Mouse (Mus musculus): ENCODE data around the gene Ubc. TPM values are rescaled to one million over a fixed set of nuclear protein-coding genes. Genes with fewer than 3 reads are reported as not detected.

Gene Ubc
- polyA plus RNA-seq, 1 experiment from 2014 or later = 861 TPM

GRCm38 (mm10) chr5:125407910-125408575 is 18.0 kb upstream of the Ubc start:
- H3K4me3 ChIP-seq (ENCODE audit: control insufficient read depth in 1 of 2, insufficient read depth in 1 of 2, low read depth in 1 of 2, low read length in 2 of 2) = no peak overlapping the region
- WGBS = 69% methylated on average over 14 of the region's 14 CpGs
- H3K4me2 ChIP-seq (ENCODE audit: low read length) = peak overlapping the region; percentile 57; the same call in 1 of the 2 replicates

GRCm38 (mm10) chr5:125407020-125407830 is 17.2 kb upstream of the Ubc start:
- H3K27ac ChIP-seq (replicated peaks in 1 of 2; ENCODE audit: control insufficient read depth in 1 of 2, insufficient read depth in 1 of 2, low read depth in 2 of 2, low read length in 2 of 2) = peak overlapping the region in 1 of 2 experiments; percentile 98; a peak in 1 of 4 replicates
- 58% methylated on average over 13 of the region's 13 CpGs for WGBS
- H3K9me3 ChIP-seq (ENCODE audit: control insufficient read depth, low read length) = no peaks in the 10 kb centered on the region
- peaks cover 15 to 22% of the 10 kb centered on the region in 2 experiments for H3K4me1 ChIP-seq (ENCODE audit: control insufficient read depth in 2 of 2, insufficient read depth in 2 of 2, low read length in 2 of 2)
- H3K4me3 ChIP-seq (ENCODE audit: control insufficient read depth in 1 of 2, insufficient read depth in 1 of 2, low read depth in 1 of 2, low read length in 2 of 2) = peak overlapping the region; percentile 49 to 82
- no peak for ATAC-seq (ENCODE audit: insufficient number of reproducible peaks, insufficient read depth, low FRiP score, low read depth)
- H3K27me3 ChIP-seq (ENCODE audit: control insufficient read depth, insufficient read depth, low read length) = no peaks in the 10 kb centered on the region
- peak overlapping the region; percentile 86 for H3K4me2 ChIP-seq (ENCODE audit: low read length)
- peak overlapping the region; percentile 81 for H3K9ac ChIP-seq (ENCODE audit: low read length)
- no peaks in the 10 kb centered on the region for H3K36me3 ChIP-seq (ENCODE audit: control insufficient read depth, insufficient read depth, low read length)

More at GRCm38 (mm10) chr5:125407910-125408575, 18.0 kb upstream of the Ubc start:
- Histone ChIP-seq H3K36me3 (ENCODE audit: control insufficient read depth, insufficient read depth, low read length) (no peaks in the 10 kb centered on the region), H3K9ac (ENCODE audit: low read length) (no peak overlapping the region), H3K27me3 (ENCODE audit: control insufficient read depth, insufficient read depth, low read length) (no peaks in the 10 kb centered on the region), H3K9me3 (ENCODE audit: control insufficient read depth, low read length) (no peaks in the 10 kb centered on the region), H3K4me1 (ENCODE audit: control insufficient read depth in 2 of 2, insufficient read depth in 2 of 2, low read length in 2 of 2) (peaks cover 15 to 22% of the 10 kb centered on the region in 2 experiments), H3K27ac (replicated peaks in 1 of 2; ENCODE audit: control insufficient read depth in 1 of 2, insufficient read depth in 1 of 2, low read depth in 2 of 2, low read length in 2 of 2) (no peak overlapping the region; a peak in 1 of 4 replicates)
- ATAC-seq (ENCODE audit: insufficient number of reproducible peaks, insufficient read depth, low FRiP score, low read depth) = no peak

- H3K9ac ChIP-seq (ENCODE audit: low read length) = peak overlapping the region; percentile 81
- ATAC-seq (ENCODE audit: insufficient number of reproducible peaks, insufficient read depth, low FRiP score, low read depth) = 0 out of 2 replicates have a peak, but pooled peaks have one; percentile 14
- 3% methylated on average over 20 of the region's 20 CpGs for WGBS
These were observed 16.5 kb upstream of the Ubc start for GRCm38 (mm10) chr5:125406322-125407016.

GRCm38 (mm10) chr5:125405546-125406248 is 15.7 kb upstream of the Ubc start:
- no peaks in the 10 kb centered on the region for H3K9me3 ChIP-seq (ENCODE audit: control insufficient read depth, low read length)
- H3K27me3 ChIP-seq (ENCODE audit: control insufficient read depth, insufficient read depth, low read length) = no peaks in the 10 kb centered on the region
- H3K36me3 ChIP-seq (ENCODE audit: control insufficient read depth, insufficient read depth, low read length) = no peaks in the 10 kb centered on the region
- WGBS = under 1% methylated on average over 31 of the region's 31 CpGs
- peak overlapping the region; percentile 81 for H3K9ac ChIP-seq (ENCODE audit: low read length)
- peak overlapping the region; percentile 86 for H3K4me2 ChIP-seq (ENCODE audit: low read length)
- peak overlapping the region; percentile 49 to 82 for H3K4me3 ChIP-seq (ENCODE audit: control insufficient read depth in 1 of 2, insufficient read depth in 1 of 2, low read depth in 1 of 2, low read length in 2 of 2)
- H3K4me1 ChIP-seq (ENCODE audit: control insufficient read depth in 2 of 2, insufficient read depth in 2 of 2, low read length in 2 of 2) = peaks cover 15 to 22% of the 10 kb centered on the region in 2 experiments
- ATAC-seq (ENCODE audit: insufficient number of reproducible peaks, insufficient read depth, low FRiP score, low read depth) = peak; percentile 52; the same call in 1 of the 2 replicates
- H3K27ac ChIP-seq (replicated peaks in 1 of 2; ENCODE audit: control insufficient read depth in 1 of 2, insufficient read depth in 1 of 2, low read depth in 2 of 2, low read length in 2 of 2) = peak overlapping the region; percentile 91 to 98

More at GRCm38 (mm10) chr5:125406322-125407016, 16.5 kb upstream of the Ubc start:
- Histone ChIP-seq H3K9me3 (ENCODE audit: control insufficient read depth, low read length) (no peaks in the 10 kb centered on the region), H3K27me3 (ENCODE audit: control insufficient read depth, insufficient read depth, low read length) (no peaks in the 10 kb centered on the region), H3K4me1 (ENCODE audit: control insufficient read depth in 2 of 2, insufficient read depth in 2 of 2, low read length in 2 of 2) (peaks cover 15 to 22% of the 10 kb centered on the region in 2 experiments), H3K36me3 (ENCODE audit: control insufficient read depth, insufficient read depth, low read length) (no peaks in the 10 kb centered on the region), H3K4me3 (ENCODE audit: control insufficient read depth in 1 of 2, insufficient read depth in 1 of 2, low read depth in 1 of 2, low read length in 2 of 2) (peak overlapping the region; percentile 49 to 82), H3K27ac (replicated peaks in 1 of 2; ENCODE audit: control insufficient read depth in 1 of 2, insufficient read depth in 1 of 2, low read depth in 2 of 2, low read length in 2 of 2) (peak overlapping the region; percentile 56 to 98), H3K4me2 (ENCODE audit: low read length) (peak overlapping the region; percentile 86)

- no peaks in the 10 kb centered on the region for H3K36me3 ChIP-seq (ENCODE audit: control insufficient read depth, insufficient read depth, low read length)
- ATAC-seq (ENCODE audit: insufficient number of reproducible peaks, insufficient read depth, low FRiP score, low read depth) = peak; percentile 25; the same call in 1 of the 2 replicates
- peak overlapping the region; percentile 81 for H3K9ac ChIP-seq (ENCODE audit: low read length)
- H3K4me3 ChIP-seq (ENCODE audit: control insufficient read depth in 1 of 2, insufficient read depth in 1 of 2, low read depth in 1 of 2, low read length in 2 of 2) = peak overlapping the region; percentile 49 to 60
- WGBS = under 1% methylated on average over 28 of the region's 28 CpGs
- H3K27me3 ChIP-seq (ENCODE audit: control insufficient read depth, insufficient read depth, low read length) = no peaks in the 10 kb centered on the region
- peak overlapping the region; percentile 91 to 98 for H3K27ac ChIP-seq (replicated peaks in 1 of 2; ENCODE audit: control insufficient read depth in 1 of 2, insufficient read depth in 1 of 2, low read depth in 2 of 2, low read length in 2 of 2)
- no peaks in the 10 kb centered on the region for H3K9me3 ChIP-seq (ENCODE audit: control insufficient read depth, low read length)
- peaks cover 15 to 20% of the 10 kb centered on the region in 2 experiments for H3K4me1 ChIP-seq (ENCODE audit: control insufficient read depth in 2 of 2, insufficient read depth in 2 of 2, low read length in 2 of 2)
- H3K4me2 ChIP-seq (ENCODE audit: low read length) = peak overlapping the region; percentile 86
These were observed 15.0 kb upstream of the Ubc start for GRCm38 (mm10) chr5:125404903-125405545.

- Histone ChIP-seq H3K4me2 (ENCODE audit: low read length) (peak overlapping the region; percentile 86), H3K9me3 (ENCODE audit: control insufficient read depth, low read length) (no peaks in the 10 kb centered on the region), H3K27me3 (ENCODE audit: control insufficient read depth, insufficient read depth, low read length) (no peaks in the 10 kb centered on the region), H3K9ac (ENCODE audit: low read length) (peak overlapping the region; percentile 81), H3K36me3 (ENCODE audit: control insufficient read depth, insufficient read depth, low read length) (no peaks in the 10 kb centered on the region), H3K4me1 (ENCODE audit: control insufficient read depth in 2 of 2, insufficient read depth in 2 of 2, low read length in 2 of 2) (peaks cover 11 to 17% of the 10 kb centered on the region in 2 experiments), H3K4me3 (ENCODE audit: control insufficient read depth in 1 of 2, insufficient read depth in 1 of 2, low read depth in 1 of 2, low read length in 2 of 2) (peak overlapping the region; percentile 49 to 60), H3K27ac (replicated peaks in 1 of 2; ENCODE audit: control insufficient read depth in 1 of 2, insufficient read depth in 1 of 2, low read depth in 2 of 2, low read length in 2 of 2) (peak overlapping the region; percentile 91 to 98)
- 3% methylated on average over 7 of the region's 7 CpGs for WGBS
- ATAC-seq (ENCODE audit: insufficient number of reproducible peaks, insufficient read depth, low FRiP score, low read depth) = no peak
These were observed 14.5 kb upstream of the Ubc start for GRCm38 (mm10) chr5:125404536-125404902.

All from heart, embryonic 14.5 days (tissue).